Mouse (Mus musculus) lung, postnatal 14 days (tissue): Measurements from ENCODE around the gene Sfpq.
"Not testable (repeated sequence)": the region's sequence is repeated elsewhere in the genome, so short reads cannot be mapped to it uniquely, and the experiment has no call there.

Experiments used
- DNase-seq: peaks from one replicate; pipeline ENCODE4 v3.0.0; 2021

The Sfpq gene

GRCm38 (mm10) chr4:127021151-127021945 lies at the start of gene Sfpq:
Gene Sfpq, plus strand, starts transcription at chr4:127021324.
- DNase-seq: peak; percentile 99

GRCm38 (mm10) chr4:126977467-126977866 lies 43.7 kb upstream of the Sfpq start:
- DNase-seq: peak; percentile 59

- no peak for DNase-seq
Measured at GRCm38 (mm10) chr4:126978706-126979105, 42.4 kb upstream of the Sfpq start.

- DNase-seq: no peak
Measured at GRCm38 (mm10) chr4:126983321-126983720, 37.8 kb upstream of the Sfpq start.

GRCm38 (mm10) chr4:126983736-126984525 lies 37.2 kb upstream of the Sfpq start:
- DNase-seq: not testable (repeated sequence)

GRCm38 (mm10) chr4:126986768-126987167 lies 34.4 kb upstream of the Sfpq start:
- DNase-seq: no peak

- no peak for DNase-seq
Measured at GRCm38 (mm10) chr4:126988503-126988902, 32.6 kb upstream of the Sfpq start.

- DNase-seq: no peak
Measured at GRCm38 (mm10) chr4:126990553-126990952, 30.6 kb upstream of the Sfpq start.

- peak; percentile 12 for DNase-seq
Measured at GRCm38 (mm10) chr4:126992356-126992755, 28.8 kb upstream of the Sfpq start.

GRCm38 (mm10) chr4:126999372-126999771 lies 21.8 kb upstream of the Sfpq start:
- DNase-seq: not testable (repeated sequence)

GRCm38 (mm10) chr4:127000601-127001105 lies 20.5 kb upstream of the Sfpq start:
- DNase-seq: no peak

GRCm38 (mm10) chr4:127004384-127004783 lies 16.7 kb upstream of the Sfpq start:
- DNase-seq: no peak

- peak; percentile 26 for DNase-seq
Measured at GRCm38 (mm10) chr4:127005113-127005936, 15.8 kb upstream of the Sfpq start.

GRCm38 (mm10) chr4:127015294-127015993 lies 5.7 kb upstream of the Sfpq start:
- DNase-seq: peak; percentile 90

- DNase-seq: no peak
Measured at GRCm38 (mm10) chr4:127016366-127016765, 4.8 kb upstream of the Sfpq start.

- no peak for DNase-seq
Measured at GRCm38 (mm10) chr4:127020411-127021150, 543 bp upstream of the Sfpq start.

GRCm38 (mm10) chr4:127021989-127022626 lies 984 bp downstream of the Sfpq start:
- DNase-seq: peak; percentile 88

- no peak for DNase-seq
Measured at GRCm38 (mm10) chr4:127023201-127023600, 2.1 kb downstream of the Sfpq start.

GRCm38 (mm10) chr4:127024240-127024639 lies 3.1 kb downstream of the Sfpq start:
- DNase-seq: no peak

GRCm38 (mm10) chr4:127026826-127027225 lies 5.7 kb downstream of the Sfpq start:
- DNase-seq: no peak
